ENCODE assay signal across 12 mouse cellular contexts in the genomic region with DNA sequence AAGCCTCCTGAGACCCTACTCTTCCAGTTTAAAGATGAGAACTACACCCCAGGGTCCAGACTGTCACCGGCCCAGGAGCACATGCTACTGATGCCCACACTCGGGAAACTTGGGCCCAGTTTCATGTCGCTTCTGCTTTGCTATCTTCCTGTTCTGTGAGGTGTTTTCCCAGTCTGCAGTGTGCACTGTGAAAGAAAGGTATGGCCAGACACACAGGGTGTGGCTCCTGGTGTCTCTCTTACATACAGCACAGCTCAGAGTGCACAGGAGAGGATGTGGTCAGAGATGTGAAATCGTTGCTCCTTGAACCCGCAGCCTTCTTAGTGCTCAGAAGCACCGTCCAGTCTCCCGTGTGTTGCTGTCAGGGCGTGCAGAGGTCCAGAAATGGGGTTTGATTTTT. TPM values are rescaled to one million over a fixed set of nuclear protein-coding genes. Genes with fewer than 3 reads are reported as not detected.
DNase-seq lines count a peak whose midpoint lies in the region; ATAC-seq and TF ChIP-seq lines count a peak whose summit lies in the region.
"Had no signal": no experiment of that assay in that cellular context is flagged by ENCODE, and none has a peak within 500 bp of the region (broad histone marks: within the 10 kb centered on the region; RNA-seq: fewer than 3 reads in every experiment).

No protein-coding gene starts in this region.

- H3K9ac ChIP-seq in intestine, embryonic 16.5 days (ENCODE audit: low read depth, low read length) = no peak overlapping the region
- no peak overlapping the region for H3K9ac ChIP-seq in intestine, embryonic 15.5 days
- no peak overlapping the region for H3K9ac ChIP-seq in midbrain, postnatal 0 days (replicated peaks; ENCODE audit: low read length, poor library complexity, severe bottlenecking)
- H3K9ac ChIP-seq: lung, embryonic 14.5 days had no signal

- no peak overlapping the region for H3K4me2 ChIP-seq in intestine, embryonic 16.5 days (ENCODE audit: low read depth, low read length)
- H3K4me2 ChIP-seq in intestine, embryonic 15.5 days (replicated peaks) = no peak overlapping the region
- no peak overlapping the region for H3K4me2 ChIP-seq in midbrain, postnatal 0 days (ENCODE audit: low read depth, low read length, poor library complexity, severe bottlenecking)
- H3K4me2 ChIP-seq: lung, embryonic 14.5 days had no signal

- DNase-seq in thymus, postnatal 10 days (ENCODE audit: low spot score in 2 of 2) = peak; percentile 25 to 30
- DNase-seq in urinary bladder, adult 18-20 months (ENCODE audit: low spot score in 2 of 2) = no peak
- no peak for DNase-seq in midbrain, postnatal 0 days (ENCODE audit: low spot score)
- DNase-seq in kidney, adult 11 months = no peak
- DNase-seq: heart, postnatal 14 days; kidney, adult 9 months; lung, embryonic 14.5 days had no signal

- H3K36me3 ChIP-seq in intestine, embryonic 16.5 days (ENCODE audit: control insufficient read depth, insufficient read depth, low read length) = no peaks in the 10 kb centered on the region
- H3K36me3 ChIP-seq in intestine, embryonic 15.5 days = no peaks in the 10 kb centered on the region
- no peaks in the 10 kb centered on the region for H3K36me3 ChIP-seq in midbrain, postnatal 0 days (ENCODE audit: insufficient read depth, low read length)
- H3K36me3 ChIP-seq: forebrain, embryonic 10.5 days had no signal

- no peak overlapping the region for H3K27ac ChIP-seq in intestine, embryonic 16.5 days (ENCODE audit: low read length)
- no peak overlapping the region for H3K27ac ChIP-seq in intestine, embryonic 15.5 days
- no peak overlapping the region for H3K27ac ChIP-seq in midbrain, postnatal 0 days (ENCODE audit: low read depth, low read length)
- H3K27ac ChIP-seq: forebrain, embryonic 10.5 days had no signal

- no peak overlapping the region for H3K4me3 ChIP-seq in intestine, embryonic 16.5 days (ENCODE audit: low read length)
- no peak overlapping the region for H3K4me3 ChIP-seq in intestine, embryonic 15.5 days (replicated peaks)
- no peak overlapping the region for H3K4me3 ChIP-seq in midbrain, postnatal 0 days (ENCODE audit: low read depth, low read length)
- H3K4me3 ChIP-seq: forebrain, embryonic 10.5 days had no signal

- peak; percentile 47; the same call in 1 of the 2 replicates for ATAC-seq in intestine, embryonic 16.5 days
- ATAC-seq in intestine, embryonic 15.5 days = no peak
- peak; percentile 63 for ATAC-seq in common myeloid progenitor, adult 5-6 weeks (replicated peaks; ENCODE audit: low read depth, poor library complexity, severe bottlenecking)
- peak; percentile 91 for ATAC-seq in monocyte, adult 5-6 weeks (replicated peaks; ENCODE audit: insufficient number of reproducible peaks, low FRiP score, low TSS enrichment, poor library complexity, severe bottlenecking)
- ATAC-seq in midbrain, postnatal 0 days (ENCODE audit: low FRiP score) = no peak

- 87% methylated on average over 8 of the region's 8 CpGs for WGBS in intestine, embryonic 16.5 days
- 80% methylated on average over 8 of the region's 8 CpGs for WGBS in intestine, embryonic 15.5 days
- WGBS in midbrain, postnatal 0 days = 93% methylated on average over 8 of the region's 8 CpGs

- no peak for TF ChIP-seq CTCF in midbrain, postnatal 0 days (IDR thresholded peaks at IDR 0.05)

- no peaks in the 10 kb centered on the region for H3K4me1 ChIP-seq in intestine, embryonic 16.5 days (ENCODE audit: control insufficient read depth, insufficient read depth, low read length)
- H3K4me1 ChIP-seq in intestine, embryonic 15.5 days (replicated peaks) = no peaks in the 10 kb centered on the region
- no peaks in the 10 kb centered on the region for H3K4me1 ChIP-seq in midbrain, postnatal 0 days (ENCODE audit: insufficient read depth, low read length)

- no peaks in the 10 kb centered on the region for H3K27me3 ChIP-seq in intestine, embryonic 16.5 days (replicated peaks; ENCODE audit: control insufficient read depth, insufficient read depth, low read length)
- H3K27me3 ChIP-seq in intestine, embryonic 15.5 days (replicated peaks) = no peaks in the 10 kb centered on the region
- no peaks in the 10 kb centered on the region for H3K27me3 ChIP-seq in midbrain, postnatal 0 days (ENCODE audit: insufficient read depth, low read length)

- no peaks in the 10 kb centered on the region for H3K9me3 ChIP-seq in intestine, embryonic 16.5 days (ENCODE audit: control insufficient read depth, low read length)
- no peaks in the 10 kb centered on the region for H3K9me3 ChIP-seq in intestine, embryonic 15.5 days
- H3K9me3 ChIP-seq in midbrain, postnatal 0 days (ENCODE audit: low read length) = no peaks in the 10 kb centered on the region

RNA-seq across cellular contexts. Expression of a gene that starts 28.0 kb away (rescaled TPM):
- 126 and 129 TPM in 2 replicates for polyA plus RNA-seq in intestine, embryonic 16.5 days (2015; fragmentation: Nextera tagmentation; extraction: Ambion mirVana)
- polyA plus RNA-seq in intestine, embryonic 15.5 days (2015; fragmentation: Nextera tagmentation; extraction: Ambion mirVana) = 120 and 131 TPM in 2 replicates
- total RNA-seq in common myeloid progenitor, adult 5-6 weeks (2017) = 20.6 and 27.1 TPM in 2 replicates
- 126 to 162 TPM (median 142 TPM) in 3 replicates for total RNA-seq in monocyte, adult 5-6 weeks (2017)
- 83.0 and 97.7 TPM in 2 replicates for total RNA-seq in midbrain, postnatal 0 days (2014; rRNA removed)
- 107 and 112 TPM in 2 replicates for polyA plus RNA-seq in midbrain, postnatal 0 days (2015; fragmentation: Nextera tagmentation; extraction: Ambion mirVana)

Comparison
In these comparisons a context has a peak if more than half of its experiments do, and no peak if none do; other contexts are left out.
1. ATAC-seq: peak in intestine, embryonic 16.5 days (single experiment), common myeloid progenitor, adult 5-6 weeks (single experiment) and monocyte, adult 5-6 weeks (single experiment); none in intestine, embryonic 15.5 days (single experiment) and midbrain, postnatal 0 days (single experiment).
2. DNase-seq: peak in thymus, postnatal 10 days (2 of 2); none in urinary bladder, adult 18-20 months (0 of 2), midbrain, postnatal 0 days (single experiment) and kidney, adult 11 months (single experiment).